Mouse (Mus musculus) lung, postnatal 0 days (tissue): Measurements from ENCODE around the gene Tsc22d3. TPM values are rescaled to one million over a fixed set of nuclear protein-coding genes. Genes with fewer than 3 reads are reported as not detected.

Experiments
- ATAC-seq: fragments of 200-750 bp; cut with Nextera tagmentation; 2 replicates; pipeline ENCODE4 v1.8.0; 2017; ENCODE audit warnings: moderate library complexity
- DNase-seq: peaks from one replicate; pipeline ENCODE4 v3.0.0-alpha.2; 2016; ENCODE audit warnings: low spot score
- H3K27ac ChIP-seq: fragments of 300-500 bp; sonication (generic); 2 replicates; pipeline ENCODE4 v1.5.1; 2014; ENCODE audit warnings: antibody characterized with exemption, mild to moderate bottlenecking, low read length, mixed read lengths
- H3K27me3 ChIP-seq: fragments of 300-500 bp; sonication (generic); replicated peaks from 2 replicates; pipeline ENCODE4 v1.6.1; 2014; ENCODE audit warnings: low read length, mixed read lengths; ENCODE audit not compliant: insufficient read depth
- H3K36me3 ChIP-seq: fragments of 300-500 bp; sonication (generic); 2 replicates; pipeline ENCODE4 v1.6.1; 2014; ENCODE audit warnings: low read length, mixed read lengths; ENCODE audit not compliant: insufficient read depth
- H3K4me1 ChIP-seq: fragments of 300-500 bp; sonication (generic); 2 replicates; pipeline ENCODE4 v1.6.1; 2014; ENCODE audit warnings: antibody characterized with exemption, low read depth, low read length, mixed read lengths; ENCODE audit not compliant: insufficient read depth
- H3K4me2 ChIP-seq: fragments of 300-500 bp; sonication (generic); replicated peaks from 2 replicates; pipeline ENCODE4 v1.6.1; 2014; ENCODE audit warnings: low read depth, mild to moderate bottlenecking, low read length, moderate library complexity, mixed read lengths
- H3K4me3 ChIP-seq: fragments of 300-500 bp; sonication (generic); 2 replicates; pipeline ENCODE4 v1.5.1; 2014; ENCODE audit warnings: low read depth, low read length
- H3K9ac ChIP-seq: fragments of 300-500 bp; sonication (generic); replicated peaks from 2 replicates; pipeline ENCODE4 v1.6.1; 2014; ENCODE audit warnings: low read depth, mild to moderate bottlenecking
- H3K9me3 ChIP-seq: fragments of 300-500 bp; sonication (generic); 2 replicates; pipeline ENCODE4 v1.6.1; 2016; ENCODE audit warnings: low read length, mixed read lengths
- CTCF ChIP-seq: IDR thresholded peaks from 2 replicates; pipeline ENCODE4 v1.5.1; 2016; ENCODE audit warnings: antibody characterized with exemption, mild to moderate bottlenecking
- EP300 ChIP-seq: IDR thresholded peaks from 2 replicates; pipeline ENCODE4 v1.6.1; 2016; ENCODE audit warnings: antibody characterized with exemption, mild to moderate bottlenecking, control low read depth
- WGBS: fragments of 180-500 bp; shearing (Covaris S2); extraction: QIAGEN DNeasy Blood & Tissue Kit; methylation state at CpG from one replicate; pipeline ENCODE4 v1.1.7; 2014; 5-methylcytosine and 5-hydroxymethylcytosine counted together
- polyA plus RNA-seq: library from polyadenylated mRNA; unstranded; fragments of >200 nt; fragmentation: Nextera tagmentation; extraction: Ambion mirVana; gene quantifications from 2 replicates; pipeline ENCODE4 v1.2.1, GENCODE M21; 2015

Tsc22d3 gene
- 236 and 380 TPM in 2 replicates for polyA plus RNA-seq

GRCm38 (mm10) chrX:140600410-140601109 lies at the start of gene Tsc22d3:
Gene Tsc22d3, minus strand, starts transcription at chrX:140600659.
- DNase-seq (peak; percentile 70), ATAC-seq (peak; percentile 42)
- peak within 1 kb of the TSS; percentile 68 for H3K4me2 ChIP-seq
- H3K9ac ChIP-seq, result 0 out of 2 replicates have a peak within 1 kb of the TSS, but pooled peaks have one; percentile 26
- WGBS, result 17% methylated on average over 28 of the region's 28 CpGs
- TF ChIP-seq EP300 (no peak), CTCF (peak; percentile 76)
- H3K4me1 ChIP-seq, result no peaks in the 10 kb centered on the region
- H3K27ac ChIP-seq, result peak within 1 kb of the TSS; percentile 85; the same call in 1 of the 2 replicates
- no peaks in the 10 kb centered on the region for H3K9me3 ChIP-seq
- H3K27me3 ChIP-seq, result no peaks in the 10 kb centered on the region
- no peaks in the 10 kb centered on the region for H3K36me3 ChIP-seq
- H3K4me3 ChIP-seq, result peak within 1 kb of the TSS; percentile 52

- no peaks in the 10 kb centered on the region for H3K27me3 ChIP-seq
- ATAC-seq (no peak), DNase-seq (no peak)
- no peaks in the 10 kb centered on the region for H3K9me3 ChIP-seq
- no peak overlapping the region for H3K27ac ChIP-seq
- no peak overlapping the region for H3K4me2 ChIP-seq
- no peak overlapping the region for H3K9ac ChIP-seq
- no peaks in the 10 kb centered on the region for H3K36me3 ChIP-seq
- TF ChIP-seq EP300 (no peak), CTCF (0 out of 2 replicates have a peak, but pooled peaks have one; percentile 7)
- H3K4me3 ChIP-seq, result no peak overlapping the region
- H3K4me1 ChIP-seq, result no peaks in the 10 kb centered on the region
- 60% methylated on average over 2 of the region's 2 CpGs for WGBS
Observed at GRCm38 (mm10) chrX:140639592-140639991, 39.1 kb upstream of the Tsc22d3 start.

- H3K4me3 ChIP-seq, result no peak overlapping the region
- H3K9ac ChIP-seq, result no peak overlapping the region
- H3K9me3 ChIP-seq, result no peaks in the 10 kb centered on the region
- H3K27ac ChIP-seq, result no peak overlapping the region
- no peaks in the 10 kb centered on the region for H3K36me3 ChIP-seq
- DNase-seq (peak; percentile 39), ATAC-seq (no peak)
- TF ChIP-seq CTCF (no peak), EP300 (no peak)
- WGBS, result 51% methylated on average over 5 of the region's 5 CpGs
- no peaks in the 10 kb centered on the region for H3K4me1 ChIP-seq
- no peaks in the 10 kb centered on the region for H3K27me3 ChIP-seq
- no peak overlapping the region for H3K4me2 ChIP-seq
Observed at GRCm38 (mm10) chrX:140638028-140638427, 37.6 kb upstream of the Tsc22d3 start.

GRCm38 (mm10) chrX:140624875-140625594 lies 24.6 kb upstream of the Tsc22d3 start:
- Histone ChIP-seq H3K27ac (no peak overlapping the region), H3K36me3 (no peaks in the 10 kb centered on the region), H3K4me3 (0 out of 2 replicates have a peak overlapping the region, but pooled peaks have one; percentile 12), H3K9ac (no peak overlapping the region), H3K4me2 (peak overlapping the region; percentile 28; the same call in 1 of the 2 replicates), H3K4me1 (no peaks in the 10 kb centered on the region), H3K27me3 (no peaks in the 10 kb centered on the region), H3K9me3 (no peaks in the 10 kb centered on the region)
- no peak for DNase-seq
- no peak for ATAC-seq
- WGBS, result 47% methylated on average over 12 of the region's 12 CpGs
- TF ChIP-seq CTCF, result no peak
- no peak for TF ChIP-seq EP300

- H3K9me3 ChIP-seq, result no peaks in the 10 kb centered on the region
- H3K27ac ChIP-seq, result no peak overlapping the region
- DNase-seq, result no peak
- TF ChIP-seq CTCF (no peak), EP300 (no peak)
- no peak for ATAC-seq
- no peak overlapping the region for H3K4me3 ChIP-seq
- H3K9ac ChIP-seq, result no peak overlapping the region
- 69% methylated on average over 4 of the region's 4 CpGs for WGBS
- H3K36me3 ChIP-seq, result no peaks in the 10 kb centered on the region
- H3K27me3 ChIP-seq, result no peaks in the 10 kb centered on the region
- H3K4me1 ChIP-seq, result no peaks in the 10 kb centered on the region
- H3K4me2 ChIP-seq, result no peak overlapping the region
Observed at GRCm38 (mm10) chrX:140609938-140610337, 9.5 kb upstream of the Tsc22d3 start.

GRCm38 (mm10) chrX:140601884-140602283 lies 1.4 kb upstream of the Tsc22d3 start:
- no peak for TF ChIP-seq EP300
- TF ChIP-seq CTCF, result no peak
- ATAC-seq, result no peak
- no peak overlapping the region for H3K27ac ChIP-seq

More at GRCm38 (mm10) chrX:140601884-140602283, 1.4 kb upstream of the Tsc22d3 start:
- Histone ChIP-seq H3K4me1 (no peaks in the 10 kb centered on the region), H3K4me3 (no peak overlapping the region), H3K9me3 (no peaks in the 10 kb centered on the region), H3K27me3 (no peaks in the 10 kb centered on the region), H3K4me2 (no peak overlapping the region), H3K36me3 (no peaks in the 10 kb centered on the region), H3K9ac (no peak overlapping the region)
- WGBS, result 28% methylated on average over 3 of the region's 3 CpGs
- DNase-seq, result no peak
